Mouse (Mus musculus) ES-E14 (cell line): ENCODE data around the gene Tssk6. TPM values are rescaled to one million over a fixed set of nuclear protein-coding genes. Genes with fewer than 3 reads are reported as not detected.
A peak's percentile ranks its signal among the peaks of the same experiment; 100 is the strongest.

Source experiments
- DNase-seq: peaks from one replicate; pipeline ENCODE4 v3.0.0-alpha.2; 2013; ENCODE audit warnings: low read depth, low spot score
- H3K27ac ChIP-seq: 2 replicates; pipeline ENCODE4 v1.5.1; 2012; ENCODE audit warnings: low read depth, mild to moderate bottlenecking, low read length, moderate library complexity, mixed read lengths; ENCODE audit not compliant: poor library complexity, insufficient read depth, severe bottlenecking
- H3K36me3 ChIP-seq: 2 replicates; pipeline ENCODE4 v1.6.1; 2012; ENCODE audit warnings: mild to moderate bottlenecking, low read length, moderate library complexity, mixed read lengths; ENCODE audit not compliant: control insufficient read depth, poor library complexity, insufficient read depth, severe bottlenecking
- H3K4me1 ChIP-seq, 2 experiments: fragments of 150-350 bp in 1 of 2; sonication (generic) in 1 of 2; 2 replicates each; pipeline ENCODE4 v1.6.1; 2012; ENCODE audit warnings: low read length in 2 of 2, mild to moderate bottlenecking in 1 of 2, mixed read lengths in 1 of 2; ENCODE audit not compliant: control insufficient read depth in 2 of 2, insufficient read depth in 2 of 2, poor library complexity in 1 of 2
- H3K4me3 ChIP-seq, 2 experiments: fragments of 150-350 bp in 1 of 2; sonication (generic) in 1 of 2; 2 replicates each; pipeline ENCODE4 v1.5.1; 2012; ENCODE audit warnings: low read length in 2 of 2, low read depth in 1 of 2, mild to moderate bottlenecking in 1 of 2, mixed read lengths in 1 of 2; ENCODE audit not compliant: insufficient read depth in 1 of 2, poor library complexity in 1 of 2, severe bottlenecking in 1 of 2
- H3K9ac ChIP-seq: 2 replicates; pipeline ENCODE4 v1.6.1; 2012; ENCODE audit warnings: low read depth, mild to moderate bottlenecking, low read length, mixed read lengths; ENCODE audit not compliant: poor library complexity, insufficient read depth, severe bottlenecking
- H3K9me3 ChIP-seq: fragments of 150-350 bp; sonication (generic); 2 replicates; pipeline ENCODE4 v1.6.1; 2012; ENCODE audit warnings: low read depth, mild to moderate bottlenecking, low read length; ENCODE audit not compliant: control insufficient read depth, insufficient read depth
- CHD2 ChIP-seq: IDR thresholded peaks from 2 replicates; pipeline ENCODE4 v1.6.1; 2014; ENCODE audit warnings: mild to moderate bottlenecking, low read depth, low read length, inconsistent platforms
- HCFC1 ChIP-seq: IDR thresholded peaks from 2 replicates; pipeline ENCODE4 v1.6.1; 2012; ENCODE audit warnings: low read length, inconsistent platforms, borderline replicate concordance; ENCODE audit not compliant: insufficient read depth
- MAFK ChIP-seq: IDR thresholded peaks from 2 replicates; pipeline ENCODE4 v1.6.1; 2014; ENCODE audit warnings: mild to moderate bottlenecking, low read depth, low read length, inconsistent platforms; ENCODE audit not compliant: insufficient read depth
- ZC3H11A ChIP-seq: IDR thresholded peaks from 2 replicates; pipeline ENCODE4 v1.6.1; 2012; ENCODE audit warnings: low read depth, mild to moderate bottlenecking, inconsistent platforms, low read length, borderline replicate concordance
- ZNF384 ChIP-seq: IDR thresholded peaks from 2 replicates; pipeline ENCODE4 v1.6.1; 2012; ENCODE audit warnings: low read depth, low read length, inconsistent platforms
- in situ Hi-C, 2 experiments: fragments of 600-800 bp; cut with MboI; formaldehyde crosslinking; loops; one replicate each; pipeline ENCODE4 v1.15.1; 2025; ENCODE audit warnings: low sequenced_read_pairs in 2 of 2, inconsistent platforms in 1 of 2; ENCODE audit not compliant: unreplicated experiment in 2 of 2
- total RNA-seq: library from RNA; depleted of rRNA; stranded (reverse); fragments of 300-350 nt; gene quantifications from 2 replicates; pipeline ENCODE4 v1.2.3, GENCODE M21; 2012

The Tssk6 gene
- total RNA-seq, 1 experiment: 2.5 TPM

- H3K9ac ChIP-seq: no peak overlapping the region
- TF ChIP-seq ZNF384 (peak; percentile 54; the same call in 1 of the 2 replicates), MAFK (no peak), HCFC1 (no peak)
- H3K27ac ChIP-seq: no peak overlapping the region
- in situ Hi-C loops: no loop called here
- no peak overlapping the region for H3K4me3 ChIP-seq
- no peak for DNase-seq
- peaks cover 74% of the 10 kb centered on the region for H3K36me3 ChIP-seq
- peaks cover 3 to 5% of the 10 kb centered on the region in 2 experiments; a peak in 3 of 4 replicates for H3K4me1 ChIP-seq
- no peaks in the 10 kb centered on the region for H3K9me3 ChIP-seq
These were observed 13.8 kb downstream of the Tssk6 start for GRCm38 (mm10) chr8:69915748-69916147.

GRCm38 (mm10) chr8:69918506-69918905 is 16.5 kb downstream of the Tssk6 start:
- no peak for TF ChIP-seq ZNF384
- no peak for TF ChIP-seq ZC3H11A
- TF ChIP-seq HCFC1: no peak
- TF ChIP-seq CHD2: no peak
- no peak for TF ChIP-seq MAFK
- Histone ChIP-seq H3K4me1 (peaks cover 3 to 20% of the 10 kb centered on the region in 2 experiments; a peak in 3 of 4 replicates), H3K36me3 (peaks cover 54% of the 10 kb centered on the region), H3K27ac (no peak overlapping the region), H3K4me3 (no peak overlapping the region), H3K9me3 (no peaks in the 10 kb centered on the region), H3K9ac (no peak overlapping the region)
- no peak for DNase-seq
- in situ Hi-C loops: no loop called here

GRCm38 (mm10) chr8:69919010-69919409 is 17.0 kb downstream of the Tssk6 start:
- peaks cover 3 to 22% of the 10 kb centered on the region in 2 experiments; a peak in 3 of 4 replicates for H3K4me1 ChIP-seq
- H3K36me3 ChIP-seq: peaks cover 52% of the 10 kb centered on the region
- H3K4me3 ChIP-seq: no peak overlapping the region
- DNase-seq: peak; percentile 87
- H3K9ac ChIP-seq: no peak overlapping the region
- no peaks in the 10 kb centered on the region for H3K9me3 ChIP-seq
- peak; percentile 76; the same call in 1 of the 2 replicates for TF ChIP-seq ZC3H11A
- no peak for TF ChIP-seq ZNF384
- in situ Hi-C loops: no loop called here
- H3K27ac ChIP-seq: no peak overlapping the region

- in situ Hi-C loops: no loop called here
- Histone ChIP-seq H3K36me3 (peaks cover 42% of the 10 kb centered on the region), H3K4me1 (peaks cover 3 to 22% of the 10 kb centered on the region in 2 experiments; a peak in 3 of 4 replicates), H3K9me3 (no peaks in the 10 kb centered on the region), H3K4me3 (no peak overlapping the region; a peak in 1 of 4 replicates), H3K27ac (peak overlapping the region; percentile 66), H3K9ac (peak overlapping the region; percentile 52; the same call in 1 of the 2 replicates)
- peak; percentile 97 for DNase-seq
- no peak; the same call in 1 of the 2 replicates for TF ChIP-seq HCFC1
- no peak for TF ChIP-seq ZNF384
- no peak for TF ChIP-seq CHD2
- peak; percentile 98 for TF ChIP-seq ZC3H11A
- no peak for TF ChIP-seq MAFK
These were observed 18.1 kb downstream of the Tssk6 start for GRCm38 (mm10) chr8:69919876-69920662.
